Mouse (Mus musculus) gastrocnemius, adult 8-10 months (tissue): Measurements from ENCODE around the gene Dnase1. TPM values are rescaled to one million over a fixed set of nuclear protein-coding genes. Genes with fewer than 3 reads are reported as not detected.
"Not testable (repeated sequence)": the region's sequence is repeated elsewhere in the genome, so short reads cannot be mapped to it uniquely, and the experiment has no call there.

Source experiments
- DNase-seq, 2 experiments: peaks; one replicate each; pipeline ENCODE4 v3.0.0; 2022; ENCODE audit warnings: low spot score in 2 of 2
- total RNA-seq, 4 experiments: library from RNA; stranded (reverse); gene quantifications; 2 replicates each; pipeline ENCODE4 v1.2.4; 2022

The Dnase1 gene
- total RNA-seq = under 1 TPM in 2 of 4 experiments, not detected in 2; 0.44 to 0.52 TPM

GRCm38 (mm10) chr16:4036807-4037206, at the start of gene Dnase1:
TSS of gene Dnase1 (plus strand) at chr16:4036942.
- DNase-seq = no peak

GRCm38 (mm10) chr16:3988410-3988809, 48.3 kb upstream of the Dnase1 start:
- no peak for DNase-seq

DNA sequence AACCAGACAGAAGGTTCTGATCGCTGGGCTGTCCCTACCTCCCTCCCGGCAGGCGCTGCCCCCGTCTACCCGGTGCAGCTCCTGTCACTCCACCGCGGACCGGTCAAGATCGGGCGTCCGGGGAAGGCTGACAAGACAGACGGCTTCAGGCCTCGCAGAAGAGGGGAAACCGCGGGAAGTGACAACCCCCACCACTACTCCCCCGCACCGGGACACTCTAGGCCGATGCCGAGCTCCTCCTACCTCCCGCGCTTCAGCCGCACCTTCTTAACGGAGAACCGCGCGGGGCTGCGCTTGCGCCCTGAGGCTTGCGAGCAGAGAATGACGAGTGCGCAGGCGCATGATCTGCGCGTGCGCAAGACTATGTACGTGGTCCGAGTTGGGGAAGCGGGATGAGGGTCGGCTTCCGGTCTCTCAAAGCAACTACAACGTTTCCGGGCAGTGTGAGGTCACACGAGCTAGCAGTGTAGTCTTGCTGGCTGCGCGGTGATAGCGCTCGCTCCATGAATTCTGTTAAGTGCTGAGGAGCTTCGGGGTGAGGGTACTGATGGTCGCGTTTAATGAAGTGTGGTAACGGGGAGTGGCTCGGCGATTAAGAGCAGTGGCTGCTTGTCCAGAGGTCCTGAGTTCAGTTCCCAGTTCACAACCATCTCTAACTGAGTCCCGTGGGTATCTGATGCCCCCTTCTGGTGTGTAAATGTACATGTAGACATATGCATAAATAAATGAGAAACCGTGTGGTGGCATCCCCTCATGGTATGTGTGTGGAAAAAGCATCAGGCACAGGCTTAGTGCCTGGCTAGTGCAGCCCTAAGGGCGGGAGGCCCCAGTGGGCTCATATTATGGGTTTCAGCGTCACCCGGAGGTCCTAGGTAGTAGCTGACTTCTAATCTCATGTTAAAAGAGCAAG, 33.0 kb upstream of the Dnase1 start, which contains the start of gene Slx4:
TSS of gene Slx4 (minus strand) at position 282 of the 910 bp plus-strand sequence.
- peak; percentile 89 to 95 for DNase-seq

DNA sequence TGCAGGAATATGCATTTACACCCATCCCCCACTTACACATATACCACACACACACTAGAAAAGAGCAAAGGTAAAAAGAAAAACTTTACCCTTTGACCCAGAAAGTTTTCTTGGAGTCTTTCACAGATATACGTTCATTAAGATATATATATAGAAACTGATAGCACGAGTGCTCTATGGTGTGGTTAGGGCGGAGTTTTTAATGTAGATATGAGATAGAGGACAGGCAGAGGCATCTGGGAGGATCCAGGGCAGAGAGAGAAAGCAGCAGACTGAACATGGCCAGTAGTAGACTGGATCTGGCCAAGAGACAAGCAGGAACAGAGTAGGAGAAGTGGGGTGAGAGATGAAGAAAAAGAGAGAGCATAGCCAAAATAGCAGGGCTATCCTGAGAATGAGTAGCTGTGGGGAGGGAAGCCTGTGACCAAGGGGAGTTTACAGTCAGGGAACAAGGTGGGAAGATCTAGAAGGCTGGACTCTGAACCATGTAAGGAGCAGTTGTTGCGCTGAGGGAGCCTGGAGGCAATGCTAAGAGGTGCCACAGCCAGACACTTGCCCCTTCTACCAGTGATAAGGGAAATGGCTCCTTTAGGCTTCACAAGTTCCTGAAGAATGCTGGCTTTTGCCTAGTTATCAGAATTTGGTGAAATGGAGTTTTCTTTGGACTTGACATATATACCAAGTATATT, 23.7 kb upstream of the Dnase1 start:
- DNase-seq = no peak

DNA sequence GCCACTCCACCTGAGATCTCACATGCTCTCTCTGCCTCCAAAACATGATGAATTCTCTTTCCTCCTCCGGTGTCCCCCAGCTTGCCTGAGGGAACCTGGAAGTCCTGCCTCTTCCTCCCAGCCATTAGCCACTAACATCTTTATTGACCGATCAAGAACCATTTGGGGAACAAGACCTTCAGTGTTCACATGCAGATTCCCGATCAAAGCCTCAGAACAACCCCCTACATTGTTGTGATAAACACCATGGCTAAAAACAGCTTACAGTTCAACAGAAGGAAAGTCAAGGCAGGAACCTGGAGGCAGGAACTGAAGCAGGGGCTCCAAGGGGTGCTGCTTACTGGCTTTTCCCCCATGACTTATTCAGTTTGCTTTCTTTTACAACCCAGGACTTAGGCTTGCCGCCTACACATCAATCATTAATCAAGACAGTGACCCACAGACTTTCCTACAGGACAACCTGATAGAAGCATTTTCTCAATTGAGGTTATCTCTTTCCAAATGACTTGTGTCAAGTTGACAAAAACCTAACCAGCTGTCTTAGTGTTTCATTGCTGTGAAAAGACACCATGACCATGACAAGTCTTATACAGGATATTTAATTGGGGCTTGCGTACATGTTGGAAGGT, 22.6 kb upstream of the Dnase1 start:
- DNase-seq = no peak

GRCm38 (mm10) chr16:4016786-4017185, 20.0 kb upstream of the Dnase1 start:
- DNase-seq = not testable (repeated sequence)

GRCm38 (mm10) chr16:4017466-4017865, 19.3 kb upstream of the Dnase1 start:
- not testable (repeated sequence) for DNase-seq

DNA sequence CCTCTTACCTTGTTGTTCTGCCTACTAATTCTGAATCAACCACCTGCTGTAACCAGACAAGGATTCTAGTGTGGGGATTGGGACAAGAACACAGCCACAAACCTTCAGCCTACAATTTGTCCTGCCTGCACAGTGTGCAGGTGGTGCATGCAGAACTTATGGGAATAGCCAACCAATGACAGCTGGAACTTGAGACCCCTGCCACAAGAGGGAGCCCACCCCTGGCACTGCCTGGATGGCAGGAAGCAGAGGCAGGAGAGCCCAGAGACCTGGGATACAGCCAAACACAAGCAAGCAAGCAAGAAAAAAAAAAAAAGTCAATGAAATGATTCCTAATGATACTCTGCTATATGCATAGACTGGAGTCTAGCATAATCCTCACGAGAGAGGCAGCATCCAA, 15.5 kb upstream of the Dnase1 start:
- no peak for DNase-seq

GRCm38 (mm10) chr16:4022719-4023118, 14.0 kb upstream of the Dnase1 start:
- no peak for DNase-seq

GRCm38 (mm10) chr16:4026672-4027071, 10.1 kb upstream of the Dnase1 start:
- DNase-seq = no peak

DNA sequence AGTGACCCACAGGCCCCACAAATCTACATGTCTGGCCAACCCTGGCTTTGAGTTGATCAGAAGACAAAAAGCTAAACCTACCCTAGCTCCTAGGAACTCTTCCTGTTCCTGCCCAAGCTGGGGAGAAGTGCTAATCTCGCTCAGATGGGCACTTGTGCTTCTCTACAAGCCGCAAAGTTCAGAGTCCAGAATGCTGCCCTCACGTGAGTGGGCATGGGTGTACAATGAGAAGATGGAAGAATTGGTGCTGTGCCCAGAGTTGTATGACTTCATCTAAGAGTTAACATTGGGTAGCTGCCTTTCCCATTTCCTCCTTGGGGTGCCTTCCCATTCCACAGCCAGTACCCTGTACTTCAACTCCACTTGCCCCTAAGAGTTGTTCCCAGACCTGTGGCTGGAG, 9.5 kb upstream of the Dnase1 start:
- DNase-seq = no peak

DNA sequence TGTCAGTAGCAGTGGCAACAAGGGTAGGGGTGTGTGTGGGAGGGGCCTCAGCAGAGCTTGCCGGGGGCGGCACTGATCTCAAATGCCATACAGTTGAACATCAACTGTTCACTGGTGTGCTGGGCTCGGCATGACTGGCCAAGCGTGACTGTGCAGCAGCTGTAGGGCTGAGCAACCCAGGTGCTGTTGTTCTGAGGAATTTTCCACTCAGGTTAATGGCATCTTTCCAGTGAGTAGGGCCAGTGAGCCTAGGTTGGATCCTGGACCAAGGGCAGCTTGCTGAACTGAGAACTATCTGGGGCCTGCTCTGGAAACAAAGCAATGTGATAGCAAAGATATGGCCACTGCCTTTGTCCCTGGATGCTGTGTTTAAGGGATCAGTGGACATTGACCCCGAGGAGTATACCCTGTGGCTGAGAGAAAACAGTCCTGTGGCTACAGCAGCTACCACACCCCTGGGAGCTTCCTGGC, 7.3 kb upstream of the Dnase1 start:
- DNase-seq = no peak

DNA sequence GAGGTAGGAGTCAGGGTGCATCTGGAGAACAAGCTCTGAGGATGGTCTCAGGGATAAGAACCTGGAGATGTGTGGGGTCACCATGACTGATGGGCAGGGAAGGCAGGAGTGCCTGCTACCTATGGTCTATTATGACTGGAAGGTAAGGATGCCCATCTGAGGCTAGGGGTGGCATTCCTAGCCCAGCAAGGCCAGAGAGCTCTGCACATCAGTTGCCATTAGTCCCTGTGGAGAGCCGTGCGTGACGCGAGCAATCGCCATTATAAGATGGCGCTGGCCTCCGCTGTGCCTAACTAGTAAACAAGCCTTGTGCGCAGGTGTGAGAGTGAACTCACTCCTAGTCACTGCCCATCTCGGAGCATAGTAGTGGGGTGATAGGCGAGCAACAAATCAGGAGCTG, 6.2 kb upstream of the Dnase1 start:
- no peak for DNase-seq

GRCm38 (mm10) chr16:4031441-4032274, 5.1 kb upstream of the Dnase1 start:
- no peak for DNase-seq

GRCm38 (mm10) chr16:4032341-4032748, 4.4 kb upstream of the Dnase1 start:
- DNase-seq = no peak

- DNase-seq = no peak
Measured at GRCm38 (mm10) chr16:4033971-4034370, 2.8 kb upstream of the Dnase1 start.

GRCm38 (mm10) chr16:4034476-4034875, 2.3 kb upstream of the Dnase1 start:
- DNase-seq = no peak

DNA sequence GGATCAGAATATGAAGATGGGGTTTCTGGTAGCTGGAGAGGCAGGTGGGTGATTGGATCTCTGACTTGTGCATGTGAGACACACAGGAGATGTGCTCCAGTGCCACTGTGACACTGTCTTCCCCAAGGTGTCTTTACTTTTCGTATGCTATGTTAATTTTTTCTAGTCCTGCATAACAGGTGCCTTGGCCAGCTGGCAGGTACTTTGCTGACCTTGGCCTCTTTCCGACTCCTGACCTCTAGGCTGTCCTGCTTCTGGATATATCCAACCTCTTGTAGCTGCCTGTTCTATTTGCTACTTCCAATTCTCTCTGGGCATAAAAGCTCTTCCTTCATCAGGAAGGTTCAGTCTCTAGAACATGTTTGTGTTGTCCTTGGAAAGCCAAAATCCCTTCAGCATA, 1.2 kb upstream of the Dnase1 start:
- DNase-seq = no peak

DNA sequence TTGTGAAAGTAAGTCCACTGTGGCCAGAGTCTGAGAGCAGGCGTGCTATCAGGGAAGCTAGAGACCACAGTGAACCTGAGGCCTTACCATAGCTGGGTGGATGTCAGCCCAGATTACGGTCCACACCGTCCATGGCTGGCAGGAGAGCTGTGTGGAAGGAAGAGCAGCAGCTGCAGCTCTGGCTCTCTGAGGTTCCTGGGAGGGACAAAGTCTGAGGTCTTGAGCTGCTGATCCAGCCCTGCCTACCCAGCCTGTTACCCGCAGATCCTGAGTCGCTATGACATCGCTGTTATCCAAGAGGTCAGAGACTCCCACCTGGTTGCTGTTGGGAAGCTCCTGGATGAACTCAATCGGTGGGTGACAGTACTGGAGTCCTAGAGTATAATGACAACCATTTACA, 948 bp downstream of the Dnase1 start:
- DNase-seq = no peak

DNA sequence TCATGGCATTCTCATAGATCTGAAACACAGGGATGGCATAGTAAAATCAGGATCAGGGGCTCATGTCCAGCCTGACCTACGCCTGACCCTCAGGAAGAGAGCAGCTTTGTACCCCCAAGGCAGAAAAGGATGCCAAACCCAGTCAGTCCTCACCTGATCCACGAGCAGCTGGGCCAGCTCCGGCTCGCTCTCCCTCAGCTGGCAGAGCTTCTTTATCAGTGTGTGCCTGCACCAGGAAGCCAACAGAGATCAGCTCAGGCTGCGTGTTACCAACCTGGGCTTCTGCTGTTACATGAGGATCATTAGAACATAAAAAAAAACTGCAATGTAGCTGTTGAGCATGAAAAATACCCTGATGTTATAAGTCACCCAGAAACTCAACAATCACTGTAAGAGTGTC, 3.5 kb downstream of the Dnase1 start:
- DNase-seq = peak; percentile 18 to 24

DNA sequence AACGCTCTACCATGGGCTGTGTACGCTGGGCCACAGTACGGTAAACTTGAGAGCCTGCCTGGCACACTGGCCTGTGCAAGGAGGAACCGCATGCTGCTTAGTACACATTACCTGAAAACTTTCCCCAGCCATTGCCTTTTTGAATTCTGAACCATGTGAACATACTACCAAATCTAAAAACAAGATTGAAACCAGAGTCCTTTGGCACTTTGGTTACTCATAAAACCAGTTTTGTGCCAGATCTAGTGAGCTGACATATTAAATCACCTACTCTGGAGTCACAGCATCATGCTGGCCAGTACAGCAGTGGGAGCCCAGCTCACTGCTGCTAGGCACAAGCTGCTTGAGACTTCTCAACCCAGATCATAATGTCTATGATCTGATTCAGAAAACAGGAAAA, 4.9 kb downstream of the Dnase1 start:
- DNase-seq = no peak
